Mouse (Mus musculus) heart, postnatal 0 days (tissue): ENCODE measurements at regions not wholly inside any gene's neighbourhood (a gene's known extent, or its start where the extent isn't known, plus 50 kb on each side); places are given as distances from the start of the nearest gene placed in this dataset.

Experiments used
- CTCF ChIP-seq: IDR thresholded peaks from 2 replicates; pipeline ENCODE4 v1.5.1; 2016; ENCODE audit warnings: antibody characterized with exemption, control low read depth, low read depth
- EP300 ChIP-seq: IDR thresholded peaks from 2 replicates; pipeline ENCODE4 v1.6.1; 2016; ENCODE audit warnings: antibody characterized with exemption, low read depth

GRCm38 (mm10) chr9:31976191-31976590 is 62.9 kb upstream of the Barx2 start:
- TF ChIP-seq CTCF (no peak), EP300 (no peak)
